Mouse (Mus musculus) embryonic facial prominence, embryonic 15.5 days (tissue): Measurements from ENCODE around the gene Fgfbp1. TPM values are rescaled to one million over a fixed set of nuclear protein-coding genes. Genes with fewer than 3 reads are reported as not detected.

Experiments used
- ATAC-seq: fragments of 200-750 bp; cut with Nextera tagmentation; 2 replicates; pipeline ENCODE4 v1.8.0; 2017; ENCODE audit warnings: low read depth, moderate TSS enrichment; ENCODE audit not compliant: insufficient number of reproducible peaks, low FRiP score, low TSS enrichment
- H3K27ac ChIP-seq: fragments of 300-500 bp; sonication (generic); replicated peaks from 2 replicates; pipeline ENCODE4 v1.5.1; 2015; ENCODE audit warnings: mild to moderate bottlenecking, inconsistent platforms
- H3K27me3 ChIP-seq: fragments of 300-500 bp; sonication (generic); 2 replicates; pipeline ENCODE4 v1.6.1; 2015; ENCODE audit warnings: inconsistent platforms
- H3K36me3 ChIP-seq: fragments of 300-500 bp; sonication (generic); 2 replicates; pipeline ENCODE4 v1.6.1; 2015; ENCODE audit warnings: mild to moderate bottlenecking, inconsistent platforms
- H3K4me1 ChIP-seq: fragments of 300-500 bp; sonication (generic); 2 replicates; pipeline ENCODE4 v1.6.1; 2015; ENCODE audit warnings: inconsistent platforms
- H3K4me2 ChIP-seq: fragments of 300-500 bp; sonication (generic); replicated peaks from 2 replicates; pipeline ENCODE4 v1.6.1; 2015; ENCODE audit warnings: mild to moderate bottlenecking, inconsistent platforms
- H3K4me3 ChIP-seq: fragments of 300-500 bp; sonication (generic); replicated peaks from 2 replicates; pipeline ENCODE4 v1.5.1; 2015; ENCODE audit warnings: mild to moderate bottlenecking, inconsistent platforms
- H3K9ac ChIP-seq: fragments of 300-500 bp; sonication (generic); 2 replicates; pipeline ENCODE4 v1.6.1; 2015; ENCODE audit warnings: inconsistent platforms
- H3K9me3 ChIP-seq: fragments of 300-500 bp; sonication (generic); replicated peaks from 2 replicates; pipeline ENCODE4 v1.6.1; 2016; ENCODE audit warnings: inconsistent platforms
- WGBS: fragments of 180-500 bp; shearing (Covaris S2); methylation state at CpG from one replicate; pipeline ENCODE4 v1.1.7; 2015; 5-methylcytosine and 5-hydroxymethylcytosine counted together
- polyA plus RNA-seq: library from polyadenylated mRNA; unstranded; fragments of >200 nt; fragmentation: Nextera tagmentation; extraction: Ambion mirVana; gene quantifications from 2 replicates; pipeline ENCODE4 v1.2.1, GENCODE M21; 2015

The Fgfbp1 gene
- polyA plus RNA-seq, 1 experiment from 2014 or later, result 85.4 TPM

- H3K9me3 ChIP-seq, result no peaks in the 10 kb centered on the region
- WGBS, result 65% methylated on average over 6 of the region's 6 CpGs
Measured at GRCm38 (mm10) chr5:43974166-43974565, 7.4 kb downstream of the Fgfbp1 start.

GRCm38 (mm10) chr5:43971156-43971555, 10.4 kb downstream of the Fgfbp1 start:
- no peaks in the 10 kb centered on the region for H3K36me3 ChIP-seq
- no peaks in the 10 kb centered on the region for H3K27me3 ChIP-seq
- no peak overlapping the region for H3K9ac ChIP-seq
- H3K27ac ChIP-seq, result no peak overlapping the region
- no peak for ATAC-seq
- no peak overlapping the region for H3K4me3 ChIP-seq
- no peak overlapping the region for H3K4me2 ChIP-seq
- no peaks in the 10 kb centered on the region for H3K9me3 ChIP-seq
- H3K4me1 ChIP-seq, result no peaks in the 10 kb centered on the region
- 65% methylated on average over 2 of the region's 2 CpGs for WGBS

More at GRCm38 (mm10) chr5:43974166-43974565, 7.4 kb downstream of the Fgfbp1 start:
- ATAC-seq, result no peak
- Histone ChIP-seq H3K4me2 (no peak overlapping the region), H3K27me3 (no peaks in the 10 kb centered on the region), H3K9ac (no peak overlapping the region), H3K36me3 (no peaks in the 10 kb centered on the region), H3K4me3 (no peak overlapping the region), H3K27ac (0 out of 2 replicates have a peak overlapping the region, but pooled peaks have one; percentile 56), H3K4me1 (no peaks in the 10 kb centered on the region)

GRCm38 (mm10) chr5:43970532-43970931, 11.0 kb downstream of the Fgfbp1 start:
- no peak overlapping the region for H3K9ac ChIP-seq
- no peaks in the 10 kb centered on the region for H3K36me3 ChIP-seq
- no peaks in the 10 kb centered on the region for H3K4me1 ChIP-seq
- no peaks in the 10 kb centered on the region for H3K27me3 ChIP-seq
- H3K9me3 ChIP-seq, result no peaks in the 10 kb centered on the region
- ATAC-seq, result no peak
- 73% methylated on average over 2 of the region's 2 CpGs for WGBS
- H3K27ac ChIP-seq, result no peak overlapping the region
- H3K4me3 ChIP-seq, result no peak overlapping the region
- no peak overlapping the region for H3K4me2 ChIP-seq

- Histone ChIP-seq H3K36me3 (no peaks in the 10 kb centered on the region), H3K4me1 (no peaks in the 10 kb centered on the region), H3K27ac (no peak overlapping the region), H3K4me3 (no peak overlapping the region), H3K27me3 (no peaks in the 10 kb centered on the region), H3K9me3 (no peaks in the 10 kb centered on the region), H3K9ac (no peak overlapping the region), H3K4me2 (no peak overlapping the region)
- no peak for ATAC-seq
- WGBS, result 61% methylated on average over 2 of the region's 2 CpGs
Measured at GRCm38 (mm10) chr5:43968634-43969033, 12.9 kb downstream of the Fgfbp1 start.

GRCm38 (mm10) chr5:43961056-43961455, 20.5 kb downstream of the Fgfbp1 start:
- no peaks in the 10 kb centered on the region for H3K9me3 ChIP-seq
- no peak for ATAC-seq
- H3K27me3 ChIP-seq, result no peaks in the 10 kb centered on the region
- H3K27ac ChIP-seq, result no peak overlapping the region
- H3K4me2 ChIP-seq, result no peak overlapping the region
- no peak overlapping the region for H3K9ac ChIP-seq
- H3K36me3 ChIP-seq, result no peaks in the 10 kb centered on the region
- no peak overlapping the region for H3K4me3 ChIP-seq
- H3K4me1 ChIP-seq, result no peaks in the 10 kb centered on the region
- WGBS, result 90% methylated on average over 3 of the region's 3 CpGs

- 78% methylated on average over 3 of the region's 3 CpGs for WGBS
Measured at GRCm38 (mm10) chr5:43959884-43960440, 21.6 kb downstream of the Fgfbp1 start.

GRCm38 (mm10) chr5:43953241-43953640, 28.3 kb downstream of the Fgfbp1 start:
- Histone ChIP-seq H3K36me3 (no peaks in the 10 kb centered on the region), H3K9me3 (no peaks in the 10 kb centered on the region), H3K27me3 (no peaks in the 10 kb centered on the region), H3K4me1 (peaks cover 7% of the 10 kb centered on the region; the same call in 1 of the 2 replicates), H3K9ac (no peak overlapping the region), H3K27ac (no peak overlapping the region), H3K4me3 (no peak overlapping the region), H3K4me2 (no peak overlapping the region)
- no peak for ATAC-seq
- 45% methylated on average over 1 of the region's 1 CpGs for WGBS

More at GRCm38 (mm10) chr5:43959884-43960440, 21.6 kb downstream of the Fgfbp1 start:
- H3K4me2 ChIP-seq, result no peak overlapping the region
- ATAC-seq, result no peak
- H3K9ac ChIP-seq, result no peak overlapping the region
- H3K36me3 ChIP-seq, result no peaks in the 10 kb centered on the region
- H3K4me3 ChIP-seq, result no peak overlapping the region
- H3K27ac ChIP-seq, result no peak overlapping the region
- H3K9me3 ChIP-seq, result no peaks in the 10 kb centered on the region
- no peaks in the 10 kb centered on the region for H3K27me3 ChIP-seq
- H3K4me1 ChIP-seq, result no peaks in the 10 kb centered on the region

GRCm38 (mm10) chr5:43948748-43949275, 32.8 kb downstream of the Fgfbp1 start:
- peak overlapping the region; percentile 51 for H3K4me2 ChIP-seq
- 3% methylated on average over 8 of the region's 8 CpGs for WGBS

GRCm38 (mm10) chr5:43948111-43948743, 33.4 kb downstream of the Fgfbp1 start:
- H3K27ac ChIP-seq, result peak overlapping the region; percentile 86

More at GRCm38 (mm10) chr5:43948748-43949275, 32.8 kb downstream of the Fgfbp1 start:
- Histone ChIP-seq H3K27me3 (no peaks in the 10 kb centered on the region), H3K4me1 (peaks cover 18% of the 10 kb centered on the region; the same call in 1 of the 2 replicates), H3K4me3 (peak overlapping the region; percentile 24), H3K36me3 (no peaks in the 10 kb centered on the region), H3K27ac (peak overlapping the region; percentile 86), H3K9me3 (no peaks in the 10 kb centered on the region), H3K9ac (no peak overlapping the region)
- ATAC-seq, result peak; percentile 53; the same call in 1 of the 2 replicates

GRCm38 (mm10) chr5:43947330-43947977, 34.1 kb downstream of the Fgfbp1 start:
- ATAC-seq, result no peak
- no peaks in the 10 kb centered on the region for H3K27me3 ChIP-seq
- H3K4me3 ChIP-seq, result no peak overlapping the region
- no peak overlapping the region for H3K9ac ChIP-seq
- peak overlapping the region; percentile 51 for H3K4me2 ChIP-seq
- H3K36me3 ChIP-seq, result no peaks in the 10 kb centered on the region
- H3K9me3 ChIP-seq, result no peaks in the 10 kb centered on the region
- H3K27ac ChIP-seq, result peak overlapping the region; percentile 73
- H3K4me1 ChIP-seq, result peaks cover 18% of the 10 kb centered on the region; the same call in 1 of the 2 replicates
- WGBS, result 23% methylated on average over 9 of the region's 9 CpGs

More at GRCm38 (mm10) chr5:43948111-43948743, 33.4 kb downstream of the Fgfbp1 start:
- Histone ChIP-seq H3K9me3 (no peaks in the 10 kb centered on the region), H3K4me1 (peaks cover 18% of the 10 kb centered on the region; the same call in 1 of the 2 replicates), H3K9ac (no peak overlapping the region), H3K4me2 (peak overlapping the region; percentile 51), H3K4me3 (peak overlapping the region; percentile 24), H3K27me3 (no peaks in the 10 kb centered on the region), H3K36me3 (no peaks in the 10 kb centered on the region)
- peak; percentile 91 for ATAC-seq
- WGBS, result under 1% methylated on average over 27 of the region's 27 CpGs

GRCm38 (mm10) chr5:43933269-43933668, 48.3 kb downstream of the Fgfbp1 start:
- no peak for ATAC-seq
- 53% methylated on average over 2 of the region's 2 CpGs for WGBS
- no peaks in the 10 kb centered on the region for H3K36me3 ChIP-seq

More at GRCm38 (mm10) chr5:43933269-43933668, 48.3 kb downstream of the Fgfbp1 start:
- no peak overlapping the region for H3K4me2 ChIP-seq
- no peaks in the 10 kb centered on the region for H3K27me3 ChIP-seq
- no peak overlapping the region for H3K9ac ChIP-seq
- no peak overlapping the region for H3K4me3 ChIP-seq
- no peak overlapping the region for H3K27ac ChIP-seq
- H3K9me3 ChIP-seq, result no peaks in the 10 kb centered on the region
- no peaks in the 10 kb centered on the region for H3K4me1 ChIP-seq
